Mouse (Mus musculus): Measurements from ENCODE around the gene Donson. TPM values are rescaled to one million over a fixed set of nuclear protein-coding genes. Genes with fewer than 3 reads are reported as not detected.

Gene Donson
- total and polyA plus RNA-seq, 2 experiments from 2014 or later: 4.9 to 5.0 TPM

- Histone ChIP-seq H3K4me3 (ENCODE audit: low read depth, low read length) (peak overlapping the region; percentile 86), H3K36me3 (replicated peaks; ENCODE audit: control insufficient read depth, insufficient read depth, low read length) (no peaks in the 10 kb centered on the region; the same call in 1 of the 2 replicates), H3K27me3 (ENCODE audit: control insufficient read depth, insufficient read depth, low read length) (no peaks in the 10 kb centered on the region), H3K4me1 (ENCODE audit: control insufficient read depth, insufficient read depth) (peaks cover 28% of the 10 kb centered on the region), H3K9me3 (replicated peaks; ENCODE audit: control insufficient read depth, low read length) (no peaks in the 10 kb centered on the region), H3K9ac (replicated peaks; ENCODE audit: low read depth, low read length) (peak overlapping the region; percentile 86), H3K27ac (ENCODE audit: low read depth) (peak overlapping the region; percentile 93), H3K4me2 (ENCODE audit: low read depth, low read length) (peak overlapping the region; percentile 66)
- ATAC-seq (ENCODE audit: insufficient read depth, low read depth) (no peak), DNase-seq (ENCODE audit: low spot score) (peak; percentile 27)
- WGBS: under 1% methylated on average over 34 of the region's 44 CpGs
- TF ChIP-seq EP300 (IDR thresholded peaks at IDR 0.05; ENCODE audit: low read depth) (no peak), CTCF (IDR thresholded peaks at IDR 0.05; ENCODE audit: low read depth) (no peak)
Measured at GRCm38 (mm10) chr16:91729821-91730441, 41.4 kb upstream of the Donson start.

GRCm38 (mm10) chr16:91729066-91729482 lies 40.5 kb upstream of the Donson start, which contains the start of gene Itsn1:
Gene Itsn1 (plus strand): TSS chr16:91729281.
- Histone ChIP-seq H3K9ac (replicated peaks; ENCODE audit: low read depth, low read length) (peak within 1 kb of the TSS; percentile 86), H3K9me3 (replicated peaks; ENCODE audit: control insufficient read depth, low read length) (no peaks in the 10 kb centered on the region), H3K4me3 (ENCODE audit: low read depth, low read length) (peak within 1 kb of the TSS; percentile 86), H3K4me1 (ENCODE audit: control insufficient read depth, insufficient read depth) (peaks cover 24% of the 10 kb centered on the region), H3K36me3 (replicated peaks; ENCODE audit: control insufficient read depth, insufficient read depth, low read length) (no peaks in the 10 kb centered on the region; the same call in 1 of the 2 replicates), H3K4me2 (ENCODE audit: low read depth, low read length) (peak within 1 kb of the TSS; percentile 66), H3K27me3 (ENCODE audit: control insufficient read depth, insufficient read depth, low read length) (no peaks in the 10 kb centered on the region), H3K27ac (ENCODE audit: low read depth) (peak within 1 kb of the TSS; percentile 93)
- WGBS: 0% methylated on average over 31 of the region's 33 CpGs
- TF ChIP-seq CTCF (IDR thresholded peaks at IDR 0.05; ENCODE audit: low read depth): no peak
- TF ChIP-seq EP300 (IDR thresholded peaks at IDR 0.05; ENCODE audit: low read depth): peak; percentile 76; the same call in 1 of the 2 replicates
- DNase-seq (ENCODE audit: low spot score) (peak; percentile 99), ATAC-seq (ENCODE audit: insufficient read depth, low read depth) (peak; percentile 91)

- Histone ChIP-seq H3K4me3 (ENCODE audit: low read depth, low read length) (peak within 1 kb of the TSS; percentile 86), H3K9ac (replicated peaks; ENCODE audit: low read depth, low read length) (peak within 1 kb of the TSS; percentile 86), H3K4me2 (ENCODE audit: low read depth, low read length) (peak within 1 kb of the TSS; percentile 66), H3K36me3 (replicated peaks; ENCODE audit: control insufficient read depth, insufficient read depth, low read length) (no peaks in the 10 kb centered on the region; the same call in 1 of the 2 replicates), H3K4me1 (ENCODE audit: control insufficient read depth, insufficient read depth) (peaks cover 24% of the 10 kb centered on the region), H3K9me3 (replicated peaks; ENCODE audit: control insufficient read depth, low read length) (no peaks in the 10 kb centered on the region), H3K27me3 (ENCODE audit: control insufficient read depth, insufficient read depth, low read length) (no peaks in the 10 kb centered on the region), H3K27ac (ENCODE audit: low read depth) (peak within 1 kb of the TSS; percentile 93)
- ATAC-seq (ENCODE audit: insufficient read depth, low read depth): peak; percentile 93
- DNase-seq (ENCODE audit: low spot score): peak; percentile 100
- WGBS: 1% methylated on average over 46 of the region's 46 CpGs
- TF ChIP-seq EP300 (IDR thresholded peaks at IDR 0.05; ENCODE audit: low read depth): no peak; the same call in 1 of the 2 replicates
Measured at GRCm38 (mm10) chr16:91728123-91729065, 39.8 kb upstream of the Donson start, which contains the start of gene Cryzl1. Gene Cryzl1 (minus strand): TSS chr16:91728975.

- ATAC-seq (ENCODE audit: insufficient read depth, low read depth) (no peak), DNase-seq (ENCODE audit: low spot score) (no peak)
- peaks cover 24% of the 10 kb centered on the region for H3K4me1 ChIP-seq (ENCODE audit: control insufficient read depth, insufficient read depth)
- no peaks in the 10 kb centered on the region for H3K9me3 ChIP-seq (replicated peaks; ENCODE audit: control insufficient read depth, low read length)
- H3K27me3 ChIP-seq (ENCODE audit: control insufficient read depth, insufficient read depth, low read length): no peaks in the 10 kb centered on the region
- H3K4me3 ChIP-seq (ENCODE audit: low read depth, low read length): peak overlapping the region; percentile 86
- TF ChIP-seq EP300 (IDR thresholded peaks at IDR 0.05; ENCODE audit: low read depth): no peak
- no peaks in the 10 kb centered on the region; the same call in 1 of the 2 replicates for H3K36me3 ChIP-seq (replicated peaks; ENCODE audit: control insufficient read depth, insufficient read depth, low read length)
- 87% methylated on average over 15 of the region's 15 CpGs for WGBS
- H3K9ac ChIP-seq (replicated peaks; ENCODE audit: low read depth, low read length): no peak overlapping the region
- H3K4me2 ChIP-seq (ENCODE audit: low read depth, low read length): peak overlapping the region; percentile 66
- H3K27ac ChIP-seq (ENCODE audit: low read depth): no peak overlapping the region
Measured at GRCm38 (mm10) chr16:91727433-91727832, 38.9 kb upstream of the Donson start.

GRCm38 (mm10) chr16:91724247-91724646 lies 35.7 kb upstream of the Donson start:
- Histone ChIP-seq H3K4me1 (ENCODE audit: control insufficient read depth, insufficient read depth) (peaks cover 11% of the 10 kb centered on the region), H3K4me2 (ENCODE audit: low read depth, low read length) (no peak overlapping the region), H3K27ac (ENCODE audit: low read depth) (no peak overlapping the region), H3K4me3 (ENCODE audit: low read depth, low read length) (no peak overlapping the region), H3K36me3 (replicated peaks; ENCODE audit: control insufficient read depth, insufficient read depth, low read length) (no peaks in the 10 kb centered on the region; the same call in 1 of the 2 replicates), H3K9ac (replicated peaks; ENCODE audit: low read depth, low read length) (no peak overlapping the region), H3K27me3 (ENCODE audit: control insufficient read depth, insufficient read depth, low read length) (no peaks in the 10 kb centered on the region), H3K9me3 (replicated peaks; ENCODE audit: control insufficient read depth, low read length) (no peaks in the 10 kb centered on the region)
- TF ChIP-seq EP300 (IDR thresholded peaks at IDR 0.05; ENCODE audit: low read depth) (no peak), CTCF (IDR thresholded peaks at IDR 0.05; ENCODE audit: low read depth) (peak; percentile 64)
- 53% methylated on average over 3 of the region's 3 CpGs for WGBS
- ATAC-seq (ENCODE audit: insufficient read depth, low read depth): no peak
- peak; percentile 20 for DNase-seq (ENCODE audit: low spot score)

All from heart, postnatal 0 days (tissue).